Mouse (Mus musculus): Measurements from ENCODE around the gene Epn2.

- TF ChIP-seq EP300 (optimal IDR thresholded peaks at IDR 0.05) (no peak), CTCF (IDR thresholded peaks at IDR 0.05; ENCODE audit: low read depth) (no peak)
Observed at GRCm38 (mm10) chr11:61536952-61537351, 42.5 kb downstream of the Epn2 start.

All from stomach, postnatal 0 days (tissue).